Mouse (Mus musculus): ENCODE measurements around the gene Pqlc3.

DNA sequence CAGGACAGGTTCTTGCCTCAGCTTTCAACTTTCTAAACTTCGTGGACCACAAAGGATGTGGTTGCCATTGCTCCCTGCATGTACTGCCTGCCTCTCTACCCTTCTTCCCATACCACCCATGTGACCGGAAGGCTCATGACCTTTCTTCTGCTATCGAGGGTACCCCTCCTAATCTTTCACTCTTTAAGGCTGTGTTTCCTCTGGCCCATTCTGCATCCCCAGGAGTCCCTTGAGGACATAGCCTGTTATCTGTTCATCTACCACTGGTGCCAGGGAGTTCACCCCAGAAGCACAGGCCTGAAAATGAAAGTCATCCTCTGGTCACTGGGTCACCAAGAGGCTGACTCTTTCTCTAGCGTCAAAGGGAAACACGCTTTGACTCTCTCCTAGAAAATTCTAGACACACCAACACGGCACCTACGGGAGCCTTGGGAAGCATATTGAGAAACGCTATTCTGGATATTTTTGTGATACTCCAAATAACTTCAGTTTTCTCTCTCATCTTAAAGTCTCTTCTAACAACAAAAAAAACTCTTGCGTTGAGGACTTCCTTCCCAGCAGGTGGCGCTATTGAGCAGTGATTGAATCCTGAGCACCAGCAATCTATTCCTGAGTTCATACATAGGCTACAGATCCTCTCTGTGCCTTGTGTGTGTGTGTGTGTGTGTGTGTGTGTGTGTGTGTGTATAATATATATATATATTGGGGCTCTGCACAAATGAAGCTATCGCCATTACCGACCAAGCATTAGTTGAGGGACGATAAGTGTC is 32.7 kb upstream of the Pqlc3 start:
- TF ChIP-seq GATA1 (IDR thresholded peaks at IDR 0.05; ENCODE audit: borderline replicate concordance, low read length) = no peak
- no peak for TF ChIP-seq FLI1 (IDR thresholded peaks at IDR 0.05; ENCODE audit: low read length)

Measured in megakaryocyte, embryonic 14.5 days (primary cell).